In the genomic region with DNA sequence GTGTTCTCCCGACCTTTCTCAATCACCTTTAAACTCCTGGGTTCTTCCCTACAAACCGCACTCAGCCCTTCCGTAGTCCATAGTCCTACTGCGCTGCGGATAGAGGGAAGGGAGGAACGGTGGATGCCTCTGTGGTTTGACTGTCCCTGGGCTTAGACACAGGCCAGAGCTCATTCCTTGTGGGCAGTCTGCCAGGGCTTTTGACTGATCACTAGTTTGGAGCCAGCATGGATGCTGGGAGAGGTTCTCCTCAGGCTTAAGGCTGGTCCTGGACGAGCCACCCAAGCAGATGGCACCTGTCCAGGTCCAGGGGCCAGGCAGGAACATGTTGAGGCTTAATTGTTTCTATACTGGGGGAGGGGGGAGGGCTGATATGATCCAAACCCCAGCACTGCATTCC, we compare ENCODE assay signal across 7 mouse cellular contexts.
DNase-seq lines count a peak whose midpoint lies in the region; ATAC-seq and TF ChIP-seq lines count a peak whose summit lies in the region.

No protein-coding gene starts in this region.

- H3K27me3 ChIP-seq in cerebellum, adult 2 months (ENCODE audit: control insufficient read depth, insufficient read depth, low read length), result no peaks in the 10 kb centered on the region

- no peak overlapping the region for H3K27ac ChIP-seq in cerebellum, adult 2 months (ENCODE audit: insufficient read depth, low read length)

- TF ChIP-seq POLR2A in cerebellum, adult 2 months (IDR thresholded peaks at IDR 0.05; ENCODE audit: borderline replicate concordance, insufficient read depth, low read length), result no peak

- intact Hi-C loops in heart, postnatal 14 days (cut with DNase I), result no loop called here

- peaks cover 26% of the 10 kb centered on the region for H3K4me1 ChIP-seq in cerebellum, adult 2 months (ENCODE audit: control insufficient read depth, insufficient read depth, low read length)

- 22% methylated on average over 7 of the region's 7 CpGs for WGBS in cerebellum, adult 2 months

- TF ChIP-seq CTCF in cerebellum, adult 2 months (IDR thresholded peaks at IDR 0.05; ENCODE audit: borderline replicate concordance, insufficient read depth, low read depth, low read length), result no peak

- ATAC-seq in erythroblast, adult 5-6 weeks (replicated peaks; ENCODE audit: low FRiP score, poor library complexity, severe bottlenecking), result no peak

- DNase-seq in kidney, postnatal 25 days, result peak; percentile 52 to 60
- DNase-seq in kidney, adult 11 months, result no peak
- DNase-seq in adipocyte (ENCODE audit: low spot score), result peak; percentile 46
- peak; percentile 78 to 84 for DNase-seq in cerebellum, adult 2 months
- DNase-seq in heart, postnatal 14 days, result peak; percentile 63 to 77
- no peak for DNase-seq in layer of hippocampus, adult 9-11 months

- H3K4me3 ChIP-seq in cerebellum, adult 2 months (replicated peaks; ENCODE audit: insufficient read depth, low read depth, low read length), result no peak overlapping the region

Comparison
In these comparisons a context has a peak if more than half of its experiments do, and no peak if none do; other contexts are left out.
1. DNase-seq: peak in kidney, postnatal 25 days (2 of 2), adipocyte (single experiment), cerebellum, adult 2 months (2 of 2) and heart, postnatal 14 days (2 of 2); none in kidney, adult 11 months (single experiment) and layer of hippocampus, adult 9-11 months (single experiment).